Mouse (Mus musculus) heart, embryonic 11.5 days (tissue): ENCODE results near the gene H13. TPM values are rescaled to one million over a fixed set of nuclear protein-coding genes. Genes with fewer than 3 reads are reported as not detected.

ENCODE experiments used
- ATAC-seq: fragments of 200-750 bp; cut with Nextera tagmentation; replicated peaks from 2 replicates; pipeline ENCODE4 v1.8.0; 2017; ENCODE audit warnings: moderate library complexity; ENCODE audit not compliant: insufficient number of reproducible peaks, low FRiP score, low TSS enrichment
- H3K27ac ChIP-seq: fragments of 300-500 bp; sonication (generic); 2 replicates; pipeline ENCODE4 v1.5.1; 2014; ENCODE audit warnings: mild to moderate bottlenecking, low read depth, low read length
- H3K27me3 ChIP-seq: fragments of 300-500 bp; sonication (generic); 2 replicates; pipeline ENCODE4 v1.6.1; 2014; ENCODE audit warnings: mild to moderate bottlenecking, low read length, mixed read lengths; ENCODE audit not compliant: control insufficient read depth, insufficient read depth
- H3K36me3 ChIP-seq: fragments of 300-500 bp; sonication (generic); 2 replicates; pipeline ENCODE4 v1.6.1; 2014; ENCODE audit warnings: mild to moderate bottlenecking, low read length, moderate library complexity, mixed read lengths; ENCODE audit not compliant: control insufficient read depth, insufficient read depth
- H3K4me1 ChIP-seq: fragments of 300-500 bp; sonication (generic); 2 replicates; pipeline ENCODE4 v1.6.1; 2014; ENCODE audit warnings: low read length; ENCODE audit not compliant: control insufficient read depth, insufficient read depth
- H3K4me2 ChIP-seq: fragments of 300-500 bp; sonication (generic); 2 replicates; pipeline ENCODE4 v1.6.1; 2014; ENCODE audit warnings: mild to moderate bottlenecking, moderate library complexity
- H3K4me3 ChIP-seq: fragments of 300-500 bp; sonication (generic); 2 replicates; pipeline ENCODE4 v1.5.1; 2014; ENCODE audit warnings: low read depth, low read length
- H3K9ac ChIP-seq: fragments of 300-500 bp; sonication (generic); 2 replicates; pipeline ENCODE4 v1.6.1; 2014; ENCODE audit warnings: mild to moderate bottlenecking, low read depth, low read length, moderate library complexity
- H3K9me3 ChIP-seq: fragments of 300-500 bp; sonication (generic); replicated peaks from 2 replicates; pipeline ENCODE4 v1.6.1; 2016; ENCODE audit warnings: low read length; ENCODE audit not compliant: control insufficient read depth
- WGBS: fragments of 180-500 bp; shearing (Covaris S2); extraction: QIAGEN DNeasy Blood & Tissue Kit; methylation state at CpG from one replicate; pipeline ENCODE4 v1.1.7; 2014; ENCODE audit not compliant: insufficient replicate concordance; 5-methylcytosine and 5-hydroxymethylcytosine counted together
- polyA plus RNA-seq: library from polyadenylated mRNA; unstranded; fragments of >200 nt; fragmentation: Nextera tagmentation; extraction: Ambion mirVana; gene quantifications from 2 replicates; pipeline ENCODE4 v1.2.1, GENCODE M21; 2014

Gene H13
- 92.3 and 92.8 TPM in 2 replicates for polyA plus RNA-seq

- peak within 1 kb of the TSS; percentile 99 for H3K4me3 ChIP-seq
- H3K9me3 ChIP-seq, result no peaks in the 10 kb centered on the region
- H3K36me3 ChIP-seq, result no peaks in the 10 kb centered on the region
- peak within 1 kb of the TSS; percentile 94 for H3K27ac ChIP-seq
- under 1% methylated on average over 35 of the region's 35 CpGs for WGBS
- H3K27me3 ChIP-seq, result no peaks in the 10 kb centered on the region
- H3K9ac ChIP-seq, result peak within 1 kb of the TSS; percentile 98
- H3K4me1 ChIP-seq, result peaks cover 33% of the 10 kb centered on the region
- H3K4me2 ChIP-seq, result peak within 1 kb of the TSS; percentile 86
- ATAC-seq, result peak; percentile 54
These were observed at the start of gene H13 for GRCm38 (mm10) chr2:152669256-152669638. Gene H13 (plus strand): TSS chr2:152669461.

- H3K4me1 ChIP-seq, result no peaks in the 10 kb centered on the region
These were observed 48.7 kb upstream of the H13 start for GRCm38 (mm10) chr2:152620367-152621134.

GRCm38 (mm10) chr2:152622151-152622550 lies 47.1 kb upstream of the H13 start:
- Histone ChIP-seq H3K36me3 (no peaks in the 10 kb centered on the region), H3K27me3 (peaks cover 18% of the 10 kb centered on the region), H3K4me1 (no peaks in the 10 kb centered on the region), H3K9ac (no peak overlapping the region), H3K9me3 (no peaks in the 10 kb centered on the region), H3K4me2 (no peak overlapping the region), H3K4me3 (no peak overlapping the region), H3K27ac (no peak overlapping the region)
- 81% methylated on average over 13 of the region's 13 CpGs for WGBS
- ATAC-seq, result no peak

More at GRCm38 (mm10) chr2:152620367-152621134, 48.7 kb upstream of the H13 start:
- peaks cover 4% of the 10 kb centered on the region for H3K27me3 ChIP-seq
- H3K4me3 ChIP-seq, result no peak overlapping the region
- H3K27ac ChIP-seq, result no peak overlapping the region
- H3K36me3 ChIP-seq, result no peaks in the 10 kb centered on the region
- no peak for ATAC-seq
- 76% methylated on average over 9 of the region's 9 CpGs for WGBS
- no peak overlapping the region for H3K9ac ChIP-seq
- H3K9me3 ChIP-seq, result no peaks in the 10 kb centered on the region
- no peak overlapping the region for H3K4me2 ChIP-seq

- no peak within 1 kb of the TSS for H3K4me2 ChIP-seq
- ATAC-seq, result no peak
- peaks cover 21% of the 10 kb centered on the region for H3K27me3 ChIP-seq
- H3K4me3 ChIP-seq, result no peak within 1 kb of the TSS
- no peak within 1 kb of the TSS for H3K27ac ChIP-seq
- H3K36me3 ChIP-seq, result no peaks in the 10 kb centered on the region
- 85% methylated on average over 7 of the region's 7 CpGs for WGBS
- H3K9me3 ChIP-seq, result no peaks in the 10 kb centered on the region
- no peak within 1 kb of the TSS for H3K9ac ChIP-seq
- H3K4me1 ChIP-seq, result no peaks in the 10 kb centered on the region
These were observed 46.3 kb upstream of the H13 start, which contains the start of gene Defb25 for GRCm38 (mm10) chr2:152622953-152623352. Gene Defb25 (minus strand): TSS chr2:152623053.

GRCm38 (mm10) chr2:152624566-152624965 lies 44.7 kb upstream of the H13 start:
- Histone ChIP-seq H3K9ac (no peak overlapping the region), H3K4me1 (no peaks in the 10 kb centered on the region; the same call in 1 of the 2 replicates), H3K9me3 (no peaks in the 10 kb centered on the region), H3K4me2 (no peak overlapping the region), H3K27ac (no peak overlapping the region), H3K36me3 (no peaks in the 10 kb centered on the region), H3K4me3 (no peak overlapping the region), H3K27me3 (peaks cover 33% of the 10 kb centered on the region)
- ATAC-seq, result no peak
- 84% methylated on average over 2 of the region's 2 CpGs for WGBS

GRCm38 (mm10) chr2:152625256-152625655 lies 44.0 kb upstream of the H13 start:
- Histone ChIP-seq H3K27me3 (peaks cover 33% of the 10 kb centered on the region), H3K27ac (no peak overlapping the region)

GRCm38 (mm10) chr2:152626774-152627591 lies 42.3 kb upstream of the H13 start, which contains the start of gene Rem1:
Gene Rem1 (plus strand): TSS chr2:152626951.
- peak; percentile 33; the same call in 1 of the 2 replicates for ATAC-seq
- Histone ChIP-seq H3K36me3 (no peaks in the 10 kb centered on the region), H3K4me1 (no peaks in the 10 kb centered on the region; the same call in 1 of the 2 replicates), H3K27ac (no peak within 1 kb of the TSS), H3K9ac (peak within 1 kb of the TSS; percentile 65), H3K4me2 (peak within 1 kb of the TSS; percentile 94), H3K9me3 (no peaks in the 10 kb centered on the region), H3K27me3 (peaks cover 33% of the 10 kb centered on the region), H3K4me3 (peak within 1 kb of the TSS; percentile 51)
- WGBS, result 1% methylated on average over 59 of the region's 59 CpGs

More at GRCm38 (mm10) chr2:152625256-152625655, 44.0 kb upstream of the H13 start:
- WGBS, result 11% methylated on average over 1 of the region's 1 CpGs
- Histone ChIP-seq H3K9ac (no peak overlapping the region), H3K36me3 (no peaks in the 10 kb centered on the region), H3K4me2 (no peak overlapping the region), H3K4me1 (no peaks in the 10 kb centered on the region; the same call in 1 of the 2 replicates), H3K9me3 (no peaks in the 10 kb centered on the region), H3K4me3 (no peak overlapping the region)
- no peak for ATAC-seq

- Histone ChIP-seq H3K9me3 (no peaks in the 10 kb centered on the region), H3K27ac (no peak overlapping the region), H3K9ac (no peak overlapping the region), H3K4me1 (peaks cover 4% of the 10 kb centered on the region), H3K4me2 (peak overlapping the region; percentile 94; the same call in 1 of the 2 replicates), H3K27me3 (peaks cover 35% of the 10 kb centered on the region), H3K4me3 (no peak overlapping the region), H3K36me3 (no peaks in the 10 kb centered on the region)
- WGBS, result 37% methylated on average over 17 of the region's 17 CpGs
- ATAC-seq, result no peak
These were observed 41.2 kb upstream of the H13 start for GRCm38 (mm10) chr2:152628066-152628465.
